Mouse (Mus musculus): Measurements from ENCODE around the gene Strada.

Gene Strada

DNA sequence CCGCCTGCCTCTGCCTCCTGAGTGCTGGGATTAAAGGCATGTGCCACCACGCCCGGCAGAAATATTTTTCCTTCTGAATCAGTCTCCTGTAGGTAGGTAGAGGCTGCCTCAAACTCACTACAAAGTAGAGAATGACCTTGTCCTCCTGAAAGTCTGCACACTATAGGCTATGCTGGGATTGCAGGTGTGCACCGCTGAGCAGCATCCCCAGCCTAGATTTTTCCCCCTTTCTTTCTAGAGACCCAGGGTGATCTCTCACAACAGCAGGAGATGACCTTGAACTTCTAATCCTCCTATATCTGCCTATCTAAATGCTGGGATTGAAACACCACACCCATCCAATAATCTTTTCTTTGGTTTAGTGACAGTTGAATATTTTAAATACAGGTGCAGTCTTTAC, 14.6 kb downstream of the Strada start:
- no peak for DNase-seq (ENCODE audit: low spot score)

DNA sequence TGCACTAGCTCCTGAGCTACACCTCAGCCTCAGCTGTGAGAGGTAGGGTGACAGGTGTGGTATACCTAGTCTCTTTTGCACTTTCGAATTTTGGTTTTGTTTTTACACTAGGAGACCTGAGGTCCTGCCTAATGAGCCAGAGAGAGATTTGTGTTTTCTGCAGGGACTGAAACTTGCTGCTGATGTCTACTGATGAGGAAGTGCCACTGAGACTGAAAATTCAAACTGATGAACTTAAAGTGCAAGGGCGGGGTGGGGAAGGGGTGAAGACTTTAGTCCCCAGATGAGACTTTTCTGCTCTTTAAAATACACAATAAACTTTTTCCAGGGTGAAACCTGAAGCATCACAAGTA, 21.5 kb downstream of the Strada start:
- DNase-seq (ENCODE audit: low spot score), result no peak

GRCm38 (mm10) chr11:106179711-106180448, 22.1 kb downstream of the Strada start:
- no peak for DNase-seq (ENCODE audit: low spot score)

DNA sequence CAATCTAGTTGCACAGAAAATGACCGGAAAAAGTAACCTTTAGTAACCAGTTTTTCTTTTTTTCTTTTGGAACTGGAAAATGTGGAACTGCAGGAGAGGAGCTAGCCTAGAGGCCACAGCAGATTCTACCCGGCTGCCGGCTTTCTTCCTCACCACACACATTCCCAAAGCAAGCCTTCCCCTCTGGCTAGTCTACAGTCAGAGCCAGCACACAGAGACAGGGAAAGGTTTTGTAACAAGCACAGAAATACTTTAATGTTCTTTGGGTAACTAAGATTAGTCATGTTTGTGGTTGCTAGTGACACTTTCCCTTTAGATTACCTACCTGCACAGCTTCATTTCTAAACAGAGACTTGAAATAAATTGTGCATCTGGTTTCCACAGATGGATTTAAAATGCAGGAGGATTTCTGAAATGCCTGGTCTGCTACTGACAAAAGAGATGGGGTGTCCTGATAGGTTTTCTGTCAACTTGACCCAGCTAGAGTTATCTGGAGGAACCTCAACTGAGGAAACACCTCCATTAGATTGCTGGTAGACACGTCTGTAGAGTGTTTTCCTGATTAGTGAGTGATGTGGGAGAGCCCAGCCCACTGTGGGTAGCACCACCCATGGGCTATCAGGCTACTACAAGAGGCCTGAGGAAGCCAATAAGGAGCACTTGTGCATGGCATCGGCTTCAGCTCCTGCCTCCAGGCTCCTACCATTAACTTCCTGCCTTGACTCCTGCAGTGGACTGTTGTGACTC, 23.8 kb downstream of the Strada start:
- DNase-seq (ENCODE audit: low spot score), result peak; percentile 36

DNA sequence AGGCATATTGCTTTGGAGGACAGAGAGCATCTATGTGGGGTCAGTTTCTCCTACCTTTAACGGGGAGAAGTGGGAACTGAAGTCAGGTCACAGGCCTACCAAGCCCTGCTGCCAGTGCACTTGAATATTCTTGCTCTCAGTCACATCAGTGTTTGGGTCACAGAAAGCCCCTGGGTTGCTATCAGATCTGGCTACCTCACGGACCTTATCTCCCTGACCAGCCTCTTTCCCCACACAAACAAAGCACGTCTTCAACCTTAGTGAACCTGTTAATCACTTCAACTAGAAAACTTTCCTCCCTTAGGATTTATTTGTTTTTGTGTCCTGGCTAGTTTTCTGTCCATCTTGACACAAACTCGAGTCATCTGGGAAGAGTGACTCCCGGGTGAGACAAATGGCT, 25.6 kb downstream of the Strada start:
- DNase-seq (ENCODE audit: low spot score), result no peak

GRCm38 (mm10) chr11:106175081-106175480, 26.9 kb downstream of the Strada start:
- DNase-seq (ENCODE audit: low spot score), result no peak

DNA sequence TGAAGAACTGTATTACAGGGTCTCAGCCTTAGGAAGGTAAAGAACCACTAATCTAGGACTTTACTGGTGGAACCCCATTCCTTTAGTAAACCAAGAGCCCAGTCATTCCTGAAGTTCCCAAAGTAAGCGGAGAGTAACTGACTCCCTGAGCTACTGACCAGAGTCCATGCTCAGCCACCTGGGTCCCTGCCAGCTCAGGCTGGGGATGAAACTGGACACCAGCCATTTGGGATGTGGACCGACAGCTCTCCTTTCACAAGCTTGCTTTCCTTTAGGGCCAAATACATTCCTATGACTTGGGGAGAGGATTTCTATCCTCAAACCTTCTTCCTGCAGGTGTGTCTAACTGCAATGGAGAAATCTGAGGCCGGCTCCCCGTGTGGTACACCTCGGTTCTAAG, 27.6 kb downstream of the Strada start:
- no peak for DNase-seq (ENCODE audit: low spot score)

- no peak for DNase-seq (ENCODE audit: low spot score)
Observed at GRCm38 (mm10) chr11:106173228-106173627, 28.7 kb downstream of the Strada start.

DNA sequence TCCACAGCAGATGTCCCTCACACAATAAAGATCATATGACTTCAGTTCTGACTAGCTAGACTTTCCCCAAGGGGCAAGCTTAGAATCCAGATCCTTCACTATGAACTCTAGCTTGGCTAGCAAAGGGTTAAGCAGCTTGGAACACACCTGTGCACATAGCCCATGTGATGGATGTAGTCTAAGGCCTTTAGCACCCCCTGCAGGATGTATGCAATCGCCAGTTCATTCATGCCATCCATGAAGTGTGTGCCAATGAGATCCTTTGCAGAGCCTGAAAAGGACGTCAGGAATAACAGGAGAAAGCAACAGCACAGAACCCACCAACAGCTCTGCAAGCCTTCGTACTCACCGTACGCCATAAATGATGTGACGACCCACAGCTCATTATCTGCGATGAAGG, 31.2 kb downstream of the Strada start:
- DNase-seq (ENCODE audit: low spot score), result no peak

- no peak for DNase-seq (ENCODE audit: low spot score)
Observed at GRCm38 (mm10) chr11:106167435-106167834, 34.5 kb downstream of the Strada start.

- no peak for DNase-seq (ENCODE audit: low spot score)
Observed at GRCm38 (mm10) chr11:106164601-106165180, 37.3 kb downstream of the Strada start.

GRCm38 (mm10) chr11:106163546-106163945, 38.4 kb downstream of the Strada start:
- no peak for DNase-seq (ENCODE audit: low spot score)

GRCm38 (mm10) chr11:106162237-106162636, 39.7 kb downstream of the Strada start:
- no peak for DNase-seq (ENCODE audit: low spot score)

- no peak for DNase-seq (ENCODE audit: low spot score)
Observed at GRCm38 (mm10) chr11:106160841-106161721, 40.9 kb downstream of the Strada start, which contains the start of the genes Gm10840 and Limd2. TSS of gene Gm10840 (plus strand) at chr11:106160850. TSS of gene Limd2 (minus strand) at chr11:106160860.

- no peak for DNase-seq (ENCODE audit: low spot score)
Observed at GRCm38 (mm10) chr11:106159921-106160840, 41.8 kb downstream of the Strada start.

GRCm38 (mm10) chr11:106159216-106159920, 42.6 kb downstream of the Strada start:
- no peak for DNase-seq (ENCODE audit: low spot score)

GRCm38 (mm10) chr11:106158930-106159215, 43.1 kb downstream of the Strada start:
- DNase-seq (ENCODE audit: low spot score), result no peak

DNA sequence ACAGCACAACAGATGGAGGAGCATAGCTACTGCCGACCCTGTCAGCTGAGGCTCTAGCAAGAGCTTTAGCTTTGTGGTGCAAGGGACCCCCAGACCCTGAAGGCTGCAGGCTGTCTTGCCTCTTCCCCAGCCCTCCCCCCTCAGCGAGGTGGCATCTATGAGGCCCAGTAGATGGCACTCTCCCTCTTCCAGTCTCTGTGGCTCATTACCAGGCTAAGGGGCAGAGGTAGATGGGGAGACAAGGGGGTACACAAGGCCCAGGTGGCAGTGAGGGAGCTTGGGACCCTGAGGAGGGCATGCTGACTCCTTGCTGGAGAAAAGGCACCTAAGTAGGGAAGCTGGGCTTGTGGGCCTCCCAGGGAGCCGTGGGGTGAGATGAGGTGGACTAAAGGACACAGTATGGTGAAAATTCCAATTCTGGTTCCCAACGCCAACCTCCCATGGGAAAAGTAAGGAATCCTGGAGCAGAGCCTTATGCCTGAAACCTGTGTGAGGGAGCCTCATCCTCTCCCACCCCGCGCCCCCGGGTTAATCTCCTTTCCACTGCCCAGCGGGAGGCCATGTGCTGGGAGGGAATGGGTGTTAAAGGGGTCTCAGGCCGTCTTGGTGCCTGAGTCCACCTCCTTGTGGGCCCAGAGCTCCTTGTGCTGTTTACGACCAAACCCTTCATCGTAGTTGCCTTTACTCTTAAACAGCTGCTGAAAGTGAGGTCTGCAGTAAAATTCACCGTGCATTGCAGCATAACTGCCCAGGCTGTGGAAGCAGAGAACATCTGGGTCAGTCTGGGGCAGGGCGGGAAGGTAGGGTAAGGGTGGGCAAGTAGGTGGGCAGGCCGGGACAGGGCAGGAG, 43.7 kb downstream of the Strada start:
- no peak for DNase-seq (ENCODE audit: low spot score)

- DNase-seq (ENCODE audit: low spot score), result no peak
Observed at GRCm38 (mm10) chr11:106157154-106157553, 44.8 kb downstream of the Strada start.

GRCm38 (mm10) chr11:106156257-106156656, 45.7 kb downstream of the Strada start:
- no peak for DNase-seq (ENCODE audit: low spot score)

All from c-Kit-positive CD71-positive TER-119-positive erythroid progenitor cells, embryonic 14.5 days (primary cell).